Mouse (Mus musculus) intestine, embryonic 14.5 days (tissue): ENCODE measurements around the gene Sacm1l. TPM values are rescaled to one million over a fixed set of nuclear protein-coding genes. Genes with fewer than 3 reads are reported as not detected.

Experiments used
- ATAC-seq: fragments of 200-750 bp; cut with Nextera tagmentation; replicated peaks from 2 replicates; pipeline ENCODE4 v1.8.0; 2017; ENCODE audit warnings: low read depth, moderate number of reproducible peaks, moderate TSS enrichment, moderate library complexity; ENCODE audit not compliant: low FRiP score, low TSS enrichment
- DNase-seq: peaks from one replicate; pipeline ENCODE4 v3.0.0-alpha.2; 2018; ENCODE audit warnings: low spot score
- H3K27ac ChIP-seq: fragments of 300-500 bp; sonication (generic); 2 replicates; pipeline ENCODE4 v1.5.1; 2014; ENCODE audit warnings: low read depth, mild to moderate bottlenecking, control low read depth
- H3K27me3 ChIP-seq: fragments of 300-500 bp; sonication (generic); replicated peaks from 2 replicates; pipeline ENCODE4 v1.6.1; 2014; ENCODE audit warnings: low read length, control low read depth; ENCODE audit not compliant: control insufficient read depth, insufficient read depth
- H3K36me3 ChIP-seq: fragments of 300-500 bp; sonication (generic); 2 replicates; pipeline ENCODE4 v1.6.1; 2014; ENCODE audit warnings: low read length, control low read depth; ENCODE audit not compliant: control insufficient read depth, insufficient read depth
- H3K4me1 ChIP-seq: fragments of 300-500 bp; sonication (generic); replicated peaks from 2 replicates; pipeline ENCODE4 v1.6.1; 2014; ENCODE audit warnings: low read length, control low read depth, mixed read lengths; ENCODE audit not compliant: control insufficient read depth, insufficient read depth
- H3K4me2 ChIP-seq: fragments of 300-500 bp; sonication (generic); 2 replicates; pipeline ENCODE4 v1.6.1; 2014; ENCODE audit warnings: low read length
- H3K4me3 ChIP-seq: fragments of 300-500 bp; sonication (generic); 2 replicates; pipeline ENCODE4 v1.5.1; 2014; ENCODE audit warnings: low read depth, low read length, control low read depth, mixed read lengths
- H3K9ac ChIP-seq: fragments of 300-500 bp; sonication (generic); 2 replicates; pipeline ENCODE4 v1.6.1; 2014; ENCODE audit warnings: mild to moderate bottlenecking, low read length
- H3K9me3 ChIP-seq: fragments of 300-500 bp; sonication (generic); 2 replicates; pipeline ENCODE4 v1.6.1; 2016; ENCODE audit warnings: low read length, control low read depth; ENCODE audit not compliant: control insufficient read depth
- WGBS: fragments of 180-500 bp; shearing (Covaris S2); extraction: QIAGEN DNeasy Blood & Tissue Kit; methylation state at CpG from one replicate; pipeline ENCODE4 v1.1.7; 2014; 5-methylcytosine and 5-hydroxymethylcytosine counted together
- polyA plus RNA-seq: library from polyadenylated mRNA; unstranded; fragments of >200 nt; fragmentation: Nextera tagmentation; extraction: Ambion mirVana; gene quantifications from 2 replicates; pipeline ENCODE4 v1.2.1, GENCODE M21; 2014

The Sacm1l gene
- polyA plus RNA-seq, 1 experiment from 2014 or later: 51.0 TPM

GRCm38 (mm10) chr9:123577360-123578192 is 48.0 kb downstream of the Sacm1l start:
- Histone ChIP-seq H3K4me3 (no peak overlapping the region), H3K27me3 (no peaks in the 10 kb centered on the region), H3K9me3 (no peaks in the 10 kb centered on the region), H3K36me3 (peaks cover 46% of the 10 kb centered on the region), H3K27ac (no peak overlapping the region), H3K9ac (no peak overlapping the region), H3K4me2 (no peak overlapping the region), H3K4me1 (no peaks in the 10 kb centered on the region)
- no peak for ATAC-seq
- WGBS: 82% methylated on average over 10 of the region's 10 CpGs
- no peak for DNase-seq

GRCm38 (mm10) chr9:123589240-123589910 is 59.8 kb downstream of the Sacm1l start:
- H3K27me3 ChIP-seq: no peaks in the 10 kb centered on the region
- H3K36me3 ChIP-seq: peaks cover 65% of the 10 kb centered on the region
- no peaks in the 10 kb centered on the region for H3K9me3 ChIP-seq
- H3K27ac ChIP-seq: no peak overlapping the region
- WGBS: 70% methylated on average over 7 of the region's 7 CpGs
- peak; percentile 90 for ATAC-seq
- H3K9ac ChIP-seq: no peak overlapping the region
- peak; percentile 56 for DNase-seq
- no peak overlapping the region for H3K4me3 ChIP-seq
- no peak overlapping the region for H3K4me2 ChIP-seq
- no peaks in the 10 kb centered on the region for H3K4me1 ChIP-seq

- no peaks in the 10 kb centered on the region for H3K27me3 ChIP-seq
- 95% methylated on average over 4 of the region's 4 CpGs for WGBS
- no peak for ATAC-seq
These were observed 65.6 kb downstream of the Sacm1l start for GRCm38 (mm10) chr9:123595194-123595593.

DNA sequence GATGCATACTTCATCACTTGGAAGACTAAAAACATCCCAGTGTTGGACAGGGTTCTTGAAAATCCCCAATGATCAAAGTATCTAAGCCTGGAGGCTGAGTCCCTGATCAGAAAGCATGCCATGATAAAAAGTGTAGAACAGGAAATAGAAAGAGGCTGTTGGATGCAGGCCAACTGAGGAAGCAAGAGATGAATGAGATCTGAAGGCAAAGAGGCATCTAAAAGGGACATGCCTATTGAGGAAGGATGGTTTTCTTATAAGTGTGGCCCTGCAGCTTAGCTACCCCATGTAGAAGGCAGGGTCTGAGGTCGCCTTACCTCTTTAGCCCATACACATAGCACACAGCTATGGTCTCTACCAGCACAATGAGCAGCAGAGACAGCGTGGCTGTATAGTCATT is 67.4 kb downstream of the Sacm1l start:
- no peak overlapping the region for H3K4me2 ChIP-seq
- no peak overlapping the region for H3K27ac ChIP-seq
- no peaks in the 10 kb centered on the region for H3K4me1 ChIP-seq
- WGBS: 88% methylated on average over 2 of the region's 2 CpGs
- H3K4me3 ChIP-seq: no peak overlapping the region
- no peaks in the 10 kb centered on the region for H3K9me3 ChIP-seq
- DNase-seq: no peak
- peaks cover 28% of the 10 kb centered on the region for H3K36me3 ChIP-seq
- 0 out of 2 replicates have a peak, but pooled peaks have one; percentile 41 for ATAC-seq
- no peak overlapping the region for H3K9ac ChIP-seq
- H3K27me3 ChIP-seq: no peaks in the 10 kb centered on the region

More at GRCm38 (mm10) chr9:123595194-123595593, 65.6 kb downstream of the Sacm1l start:
- Histone ChIP-seq H3K27ac (no peak overlapping the region), H3K9ac (no peak overlapping the region), H3K4me1 (no peaks in the 10 kb centered on the region), H3K9me3 (no peaks in the 10 kb centered on the region), H3K36me3 (peaks cover 37% of the 10 kb centered on the region), H3K4me2 (no peak overlapping the region), H3K4me3 (no peak overlapping the region)
- no peak for DNase-seq

DNA sequence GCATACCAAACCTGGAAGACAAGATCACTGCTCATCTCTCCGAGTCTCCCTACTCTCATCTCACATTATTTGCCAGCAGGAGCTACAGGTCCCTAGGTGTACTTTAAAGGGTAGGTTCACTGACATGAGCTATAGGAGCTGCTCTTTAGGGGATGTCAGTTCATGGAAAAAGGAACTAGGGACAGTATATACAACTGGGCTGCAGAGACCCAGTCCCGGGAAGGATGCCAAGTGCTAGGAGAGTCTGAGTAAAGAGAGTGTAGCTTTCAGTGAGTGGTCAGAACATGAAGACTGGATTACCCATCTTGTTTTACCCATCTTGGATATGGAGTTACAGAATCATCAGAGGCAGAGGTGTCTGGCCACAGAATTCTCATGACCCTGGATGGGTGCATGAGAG is 67.8 kb downstream of the Sacm1l start:
- WGBS: 96% methylated on average over 2 of the region's 2 CpGs
- no peaks in the 10 kb centered on the region for H3K27me3 ChIP-seq
- no peak overlapping the region for H3K9ac ChIP-seq
- H3K4me1 ChIP-seq: no peaks in the 10 kb centered on the region
- no peak overlapping the region for H3K27ac ChIP-seq
- no peaks in the 10 kb centered on the region for H3K9me3 ChIP-seq
- no peak overlapping the region for H3K4me3 ChIP-seq
- no peak for ATAC-seq
- peaks cover 28% of the 10 kb centered on the region for H3K36me3 ChIP-seq
- no peak for DNase-seq
- no peak overlapping the region for H3K4me2 ChIP-seq

DNA sequence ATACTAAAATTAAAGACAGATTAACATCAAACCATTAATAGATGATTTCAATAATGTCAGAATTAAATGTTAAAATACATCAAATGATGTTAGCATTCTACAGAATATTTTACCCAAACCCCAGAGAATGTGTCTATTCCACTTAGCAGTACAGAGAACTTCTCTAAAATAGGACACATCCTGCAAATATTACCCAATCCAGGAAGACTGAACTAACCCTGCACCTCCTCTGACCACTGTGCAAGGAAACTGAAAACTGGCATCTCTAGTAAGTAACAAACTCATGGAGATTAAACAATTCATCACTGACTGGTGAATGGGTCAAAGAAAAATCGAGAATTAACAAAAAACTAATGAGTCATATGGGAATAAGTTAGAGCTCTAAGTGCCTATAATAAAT is 72.0 kb downstream of the Sacm1l start:
- Histone ChIP-seq H3K4me2 (no peak overlapping the region), H3K4me3 (no peak overlapping the region), H3K9ac (no peak overlapping the region), H3K36me3 (no peaks in the 10 kb centered on the region), H3K27me3 (no peaks in the 10 kb centered on the region), H3K27ac (no peak overlapping the region), H3K9me3 (no peaks in the 10 kb centered on the region), H3K4me1 (no peaks in the 10 kb centered on the region)
- no peak for DNase-seq
- 76% methylated on average over 1 of the region's 1 CpGs for WGBS
- ATAC-seq: no peak

GRCm38 (mm10) chr9:123620311-123621098 is 90.9 kb downstream of the Sacm1l start:
- WGBS: 66% methylated on average over 5 of the region's 5 CpGs
- Histone ChIP-seq H3K4me2 (no peak overlapping the region), H3K27me3 (no peaks in the 10 kb centered on the region), H3K27ac (no peak overlapping the region), H3K4me3 (no peak overlapping the region), H3K36me3 (no peaks in the 10 kb centered on the region), H3K9me3 (no peaks in the 10 kb centered on the region), H3K4me1 (no peaks in the 10 kb centered on the region), H3K9ac (no peak overlapping the region)
- ATAC-seq: peak; percentile 47; the same call in 1 of the 2 replicates
- no peak for DNase-seq

DNA sequence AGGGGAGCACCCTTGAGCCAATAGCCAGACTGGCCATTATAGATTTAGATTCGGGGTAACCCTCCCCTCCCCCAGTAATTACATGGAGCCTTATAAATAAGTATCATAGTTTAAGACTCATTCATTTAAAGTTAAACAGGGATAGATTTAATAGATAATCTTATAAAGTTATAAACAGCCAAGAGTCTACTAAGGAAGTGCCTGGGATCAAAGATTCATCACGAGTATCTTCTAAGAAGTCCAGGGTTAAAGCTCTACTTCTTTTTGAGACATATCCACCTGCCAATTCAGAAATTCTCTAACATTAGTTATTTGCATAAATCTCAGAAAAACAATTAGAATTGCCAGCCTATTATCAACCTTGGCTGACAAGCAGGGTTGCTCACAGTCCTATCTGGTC is 95.2 kb downstream of the Sacm1l start:
- WGBS: 84% methylated on average over 2 of the region's 2 CpGs
- Histone ChIP-seq H3K4me2 (no peak overlapping the region), H3K4me1 (no peaks in the 10 kb centered on the region), H3K9ac (no peak overlapping the region), H3K9me3 (no peaks in the 10 kb centered on the region), H3K4me3 (no peak overlapping the region), H3K36me3 (no peaks in the 10 kb centered on the region), H3K27me3 (no peaks in the 10 kb centered on the region), H3K27ac (no peak overlapping the region)
- ATAC-seq (no peak), DNase-seq (no peak)
